Mouse (Mus musculus) thymus, adult 2 months (tissue): ENCODE results near the gene Dgke. TPM values are rescaled to one million over a fixed set of nuclear protein-coding genes. Genes with fewer than 3 reads are reported as not detected.

Source experiments
- DNase-seq: peaks from one replicate; pipeline ENCODE4 v3.0.0; 2021
- H3K27ac ChIP-seq: fragments of 200-500 bp; 2 replicates; pipeline ENCODE4 v1.5.1; 2012; ENCODE audit warnings: low read length, control low read depth; ENCODE audit not compliant: control insufficient read depth, insufficient read depth
- H3K27me3 ChIP-seq: fragments of 200-500 bp; 2 replicates; pipeline ENCODE4 v1.6.1; 2012; ENCODE audit warnings: mild to moderate bottlenecking, low read length, moderate library complexity, mixed read lengths; ENCODE audit not compliant: control insufficient read depth, insufficient read depth
- H3K36me3 ChIP-seq: fragments of 200-500 bp; 2 replicates; pipeline ENCODE4 v1.6.1; 2012; ENCODE audit warnings: mild to moderate bottlenecking, low read length, moderate library complexity; ENCODE audit not compliant: control insufficient read depth, insufficient read depth
- H3K4me1 ChIP-seq: fragments of 200-500 bp; replicated peaks from 2 replicates; pipeline ENCODE4 v1.6.1; 2012; ENCODE audit warnings: low read length; ENCODE audit not compliant: control insufficient read depth, insufficient read depth
- H3K4me3 ChIP-seq: fragments of 200-500 bp; 2 replicates; pipeline ENCODE4 v1.5.1; 2012; ENCODE audit warnings: mild to moderate bottlenecking, low read length, control low read depth, moderate library complexity; ENCODE audit not compliant: control insufficient read depth, insufficient read depth
- CTCF ChIP-seq: fragments of 200-500 bp; IDR thresholded peaks from 2 replicates; pipeline ENCODE4 v1.5.1; 2012; ENCODE audit warnings: mild to moderate bottlenecking, control low read depth, low read length, moderate library complexity, borderline replicate concordance; ENCODE audit not compliant: control insufficient read depth, poor library complexity, insufficient read depth; ENCODE audit errors: extremely low read depth
- POLR2A ChIP-seq: fragments of 200-500 bp; IDR thresholded peaks from 2 replicates; pipeline ENCODE4 v1.6.1; 2012; ENCODE audit warnings: mild to moderate bottlenecking, low read length, control low read depth, moderate library complexity; ENCODE audit not compliant: control insufficient read depth, poor library complexity, insufficient read depth; ENCODE audit errors: extremely low read depth
- WGBS: fragments of 180-500 bp; shearing (Covaris S2); methylation state at CpG from one replicate; pipeline ENCODE4 v1.1.7; 2018; 5-methylcytosine and 5-hydroxymethylcytosine counted together
- polyA plus RNA-seq: library from polyadenylated mRNA; depleted of rRNA; stranded (reverse); fragments of >200 nt; gene quantifications from 2 replicates; pipeline ENCODE4 v1.2.3, GENCODE M21; 2012

The Dgke gene
- polyA plus RNA-seq, 1 experiment, result 81.2 TPM

- WGBS, result 86% methylated on average over 1 of the region's 1 CpGs
- peaks cover 14% of the 10 kb centered on the region for H3K4me1 ChIP-seq
- no peak overlapping the region for H3K27ac ChIP-seq
These were observed 35.5 kb downstream of the Dgke start for GRCm38 (mm10) chr11:89031189-89031588.

GRCm38 (mm10) chr11:89030552-89030951, 36.1 kb downstream of the Dgke start:
- H3K27me3 ChIP-seq, result no peaks in the 10 kb centered on the region
- no peak for TF ChIP-seq CTCF
- TF ChIP-seq POLR2A, result no peak

More at GRCm38 (mm10) chr11:89031189-89031588, 35.5 kb downstream of the Dgke start:
- no peak for DNase-seq
- no peaks in the 10 kb centered on the region for H3K27me3 ChIP-seq
- no peak for TF ChIP-seq CTCF
- TF ChIP-seq POLR2A, result no peak
- H3K36me3 ChIP-seq, result peaks cover 14% of the 10 kb centered on the region
- no peak overlapping the region for H3K4me3 ChIP-seq

GRCm38 (mm10) chr11:89028871-89029405, 37.7 kb downstream of the Dgke start:
- Histone ChIP-seq H3K36me3 (no peaks in the 10 kb centered on the region), H3K4me1 (peaks cover 18% of the 10 kb centered on the region), H3K27ac (no peak overlapping the region), H3K4me3 (no peak overlapping the region), H3K27me3 (no peaks in the 10 kb centered on the region)
- DNase-seq, result peak; percentile 16
- TF ChIP-seq POLR2A (no peak), CTCF (no peak)
- WGBS, result 26% methylated on average over 10 of the region's 10 CpGs

More at GRCm38 (mm10) chr11:89030552-89030951, 36.1 kb downstream of the Dgke start:
- no peak for DNase-seq
- H3K36me3 ChIP-seq, result peaks cover 7% of the 10 kb centered on the region
- peaks cover 14% of the 10 kb centered on the region for H3K4me1 ChIP-seq
- 95% methylated on average over 6 of the region's 6 CpGs for WGBS
- no peak overlapping the region for H3K27ac ChIP-seq
- H3K4me3 ChIP-seq, result no peak overlapping the region

- no peak overlapping the region for H3K4me3 ChIP-seq
- DNase-seq, result no peak
These were observed 38.7 kb downstream of the Dgke start for GRCm38 (mm10) chr11:89027955-89028361.

GRCm38 (mm10) chr11:89026117-89026516, 40.5 kb downstream of the Dgke start:
- no peak for TF ChIP-seq CTCF
- no peak for TF ChIP-seq POLR2A
- no peak for DNase-seq
- Histone ChIP-seq H3K27me3 (no peaks in the 10 kb centered on the region), H3K4me1 (peaks cover 23% of the 10 kb centered on the region), H3K4me3 (no peak overlapping the region), H3K36me3 (no peaks in the 10 kb centered on the region), H3K27ac (no peak overlapping the region)
- 98% methylated on average over 3 of the region's 3 CpGs for WGBS

More at GRCm38 (mm10) chr11:89027955-89028361, 38.7 kb downstream of the Dgke start:
- 3% methylated on average over 10 of the region's 10 CpGs for WGBS
- no peak for TF ChIP-seq CTCF
- no peak for TF ChIP-seq POLR2A
- Histone ChIP-seq H3K4me1 (peaks cover 20% of the 10 kb centered on the region), H3K36me3 (no peaks in the 10 kb centered on the region), H3K27me3 (no peaks in the 10 kb centered on the region), H3K27ac (peak overlapping the region; percentile 4; the same call in 1 of the 2 replicates)

GRCm38 (mm10) chr11:89025603-89026002, 41.0 kb downstream of the Dgke start:
- TF ChIP-seq CTCF (no peak), POLR2A (no peak)
- DNase-seq, result no peak
- 92% methylated on average over 3 of the region's 3 CpGs for WGBS
- Histone ChIP-seq H3K4me1 (peaks cover 23% of the 10 kb centered on the region), H3K27me3 (no peaks in the 10 kb centered on the region), H3K4me3 (no peak overlapping the region), H3K27ac (no peak overlapping the region), H3K36me3 (no peaks in the 10 kb centered on the region)
